Mouse (Mus musculus) subcutaneous adipose tissue, adult 2 months (tissue): ENCODE measurements around the gene AA467197. TPM values are rescaled to one million over a fixed set of nuclear protein-coding genes. Genes with fewer than 3 reads are reported as not detected.

Experiments used
- polyA plus RNA-seq: library from polyadenylated mRNA; depleted of rRNA; stranded (reverse); fragments of >200 nt; gene quantifications from 2 replicates; pipeline ENCODE4 v1.2.3, GENCODE M21; 2012; ENCODE audit warnings: low replicate concordance; rRNA removed

The AA467197 gene
- polyA plus RNA-seq, result 0.82 TPM in 2 replicates

GRCm38 (mm10) chr2:122636686-122637085 is at the start of gene AA467197:
Gene AA467197 (plus strand): TSS chr2:122636986.

DNA sequence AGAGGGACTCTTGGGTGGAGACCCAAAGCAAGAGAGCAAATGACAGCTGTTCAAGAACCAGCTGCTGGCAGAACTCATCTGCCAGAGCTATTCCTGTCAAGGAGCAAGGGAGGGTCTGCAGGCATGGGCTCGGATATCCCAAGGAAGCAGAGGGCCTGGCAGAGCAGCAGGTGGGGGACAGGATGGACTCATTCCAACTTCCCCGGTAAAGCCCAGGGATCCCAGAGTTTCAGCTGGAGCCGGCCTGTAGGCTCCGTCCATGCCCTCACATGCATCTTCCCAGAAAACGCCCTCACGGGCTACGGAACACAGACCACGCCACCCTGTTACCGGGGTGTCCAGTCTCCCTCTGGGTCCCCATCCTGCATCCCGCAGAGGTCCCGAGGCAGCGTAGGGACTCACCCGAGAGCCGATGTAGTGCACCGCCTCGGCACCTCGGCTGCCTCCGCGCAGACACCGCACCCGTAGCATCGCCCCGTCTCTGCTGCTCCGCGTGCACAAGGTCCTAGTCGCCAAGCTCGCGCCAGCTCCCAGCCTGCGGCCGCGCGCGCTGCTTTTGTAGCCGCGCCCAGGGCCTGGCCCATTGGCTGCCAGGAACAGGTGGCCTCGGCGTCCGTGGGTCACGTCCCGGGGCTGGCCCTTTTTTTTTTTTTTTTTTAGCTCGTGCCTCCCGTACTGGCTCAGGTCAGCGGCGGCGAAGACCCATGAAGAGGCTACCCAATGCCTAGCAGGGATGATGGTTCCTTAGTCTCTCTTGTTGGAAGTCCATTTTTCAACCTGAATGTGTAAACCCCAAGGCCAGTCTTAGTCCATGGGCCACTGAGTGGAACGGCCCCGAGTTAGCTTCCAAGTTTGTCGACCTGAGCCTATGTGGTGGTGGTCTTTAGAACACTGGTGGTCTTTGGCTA is 25.8 kb upstream of the AA467197 start, which contains the start of gene Gatm:
Gene Gatm (minus strand): TSS at position 558 of the 908 bp plus-strand sequence.

Other genes with a start within 250 kb of the AA467197 start
- gene Slc28a2, start 210.5 kb upstream of the AA467197 start, polyA plus RNA-seq, result 8.5 and 40.7 TPM in 2 replicates
- 0.07 and 0.60 TPM in 2 replicates for gene Gm14085, start 152.0 kb upstream of the AA467197 start, polyA plus RNA-seq
- gene Gatm, start 25.7 kb upstream of the AA467197 start, polyA plus RNA-seq, result 5.0 and 33.0 TPM in 2 replicates
- gene Slc30a4, start 65.7 kb downstream of the AA467197 start, polyA plus RNA-seq, result 7.6 and 11.6 TPM in 2 replicates
- 39.7 and 49.0 TPM in 2 replicates for gene Bloc1s6, start 101.5 kb downstream of the AA467197 start, polyA plus RNA-seq
- 45.5 and 68.8 TPM in 2 replicates for gene Sqor, start 128.3 kb downstream of the AA467197 start, polyA plus RNA-seq